Mouse (Mus musculus) erythroblast, embryonic 14.5 days (primary cell): ENCODE measurements around the gene Cdcp2.

Experiments used
- GATA1 ChIP-seq: IDR thresholded peaks from 2 replicates; pipeline ENCODE4 v1.6.1; 2012; ENCODE audit warnings: low read length, inconsistent platforms, mixed read lengths
- TAL1 ChIP-seq: IDR thresholded peaks from 3 replicates; pipeline ENCODE4 v1.6.1; 2012; ENCODE audit warnings: low read length, inconsistent platforms, mixed read lengths

GRCm38 (mm10) chr4:107139836-107140631 lies 43.3 kb downstream of the Cdcp2 start:
- TF ChIP-seq GATA1 (no peak), TAL1 (no peak)
